Mouse (Mus musculus) G1E (cell line): ENCODE measurements around the gene Spp2.

Experiments
- CTCF ChIP-seq: IDR thresholded peaks from 2 replicates; pipeline ENCODE4 v1.5.1; 2012; ENCODE audit warnings: low read depth, low read length, inconsistent platforms, mixed read lengths
- GATA1 ChIP-seq: IDR thresholded peaks from 2 replicates; pipeline ENCODE4 v1.6.1; 2012; ENCODE audit warnings: borderline replicate concordance, low read length, inconsistent platforms, mixed read lengths
- GATA2 ChIP-seq: IDR thresholded peaks from 2 replicates; pipeline ENCODE4 v1.6.1; 2012; ENCODE audit warnings: low read depth, low read length, inconsistent platforms, borderline replicate concordance
- POLR2AphosphoS5 ChIP-seq: IDR thresholded peaks from 2 replicates; pipeline ENCODE4 v1.6.1; 2012; ENCODE audit warnings: low read depth, low read length, inconsistent platforms; ENCODE audit not compliant: insufficient replicate concordance
- TAL1 ChIP-seq: conservative IDR thresholded peaks from 2 replicates; pipeline ENCODE4 v1.6.1; 2012; ENCODE audit warnings: low read depth, low read length, inconsistent platforms, mixed read lengths

- TF ChIP-seq CTCF (no peak), TAL1 (no peak), GATA1 (no peak), GATA2 (no peak), POLR2AphosphoS5 (no peak)
Observed at GRCm38 (mm10) chr1:88464109-88464905, 57.5 kb downstream of the Spp2 start.
